Mouse (Mus musculus): ENCODE results near the gene Ttc6.
A peak's percentile ranks its signal among the peaks of the same experiment; 100 is the strongest.

The Ttc6 gene

DNA sequence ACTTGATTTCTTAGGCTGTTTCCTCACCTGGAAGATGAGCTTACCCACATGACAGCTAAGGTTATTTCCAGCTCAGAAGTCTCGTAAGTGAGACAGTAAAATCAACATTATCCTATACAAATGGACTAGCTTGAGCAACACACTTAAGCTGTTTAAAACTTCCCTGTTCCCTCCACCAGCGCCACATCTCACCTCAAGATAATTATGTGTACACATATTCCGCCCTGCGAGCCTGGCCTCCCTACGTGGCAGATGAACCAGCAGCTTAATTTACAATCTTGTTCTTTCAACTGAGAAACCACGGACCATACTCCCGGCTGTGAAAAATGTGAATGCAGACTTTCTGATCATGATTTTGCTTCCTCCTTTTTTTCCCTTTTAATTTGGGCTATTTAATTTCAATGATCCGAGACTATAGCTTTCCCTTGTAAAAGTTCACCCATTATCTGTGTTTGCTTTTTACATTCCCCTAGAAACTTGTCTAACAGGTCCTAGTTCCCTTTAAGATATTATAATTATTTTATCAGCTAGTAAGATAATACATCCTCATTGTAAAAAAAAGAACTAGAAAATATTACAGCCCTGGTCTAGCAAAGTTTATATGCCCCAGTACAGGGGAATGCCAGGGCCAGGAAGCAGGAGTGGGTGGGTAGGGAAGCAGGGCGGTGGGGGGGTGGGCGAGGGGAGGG lies 99.2 kb downstream of the Ttc6 start:
- no peak for DNase-seq

GRCm38 (mm10) chr12:57672414-57672813 lies 108.5 kb downstream of the Ttc6 start:
- DNase-seq: no peak

- DNase-seq: no peak
Observed at GRCm38 (mm10) chr12:57684967-57685423, 121.1 kb downstream of the Ttc6 start.

DNA sequence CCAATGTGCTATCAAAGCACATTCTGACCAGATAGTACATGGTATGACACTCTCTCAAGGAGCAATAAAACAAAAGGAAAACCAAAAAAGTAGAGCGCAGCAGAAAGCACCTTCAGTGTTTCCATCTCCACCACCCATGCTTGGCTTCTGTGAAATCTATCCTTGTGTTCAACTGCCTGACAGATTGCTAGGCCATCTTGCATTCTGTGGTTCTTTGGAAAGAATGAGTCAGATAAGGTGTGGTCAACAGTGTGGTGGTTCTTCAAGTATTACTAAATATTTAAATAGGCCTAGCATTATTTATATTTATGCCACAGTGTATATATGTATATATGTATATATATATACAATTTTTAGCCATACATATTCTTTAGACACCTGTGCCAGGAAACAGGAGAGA lies 146.1 kb downstream of the Ttc6 start:
- DNase-seq: no peak

DNA sequence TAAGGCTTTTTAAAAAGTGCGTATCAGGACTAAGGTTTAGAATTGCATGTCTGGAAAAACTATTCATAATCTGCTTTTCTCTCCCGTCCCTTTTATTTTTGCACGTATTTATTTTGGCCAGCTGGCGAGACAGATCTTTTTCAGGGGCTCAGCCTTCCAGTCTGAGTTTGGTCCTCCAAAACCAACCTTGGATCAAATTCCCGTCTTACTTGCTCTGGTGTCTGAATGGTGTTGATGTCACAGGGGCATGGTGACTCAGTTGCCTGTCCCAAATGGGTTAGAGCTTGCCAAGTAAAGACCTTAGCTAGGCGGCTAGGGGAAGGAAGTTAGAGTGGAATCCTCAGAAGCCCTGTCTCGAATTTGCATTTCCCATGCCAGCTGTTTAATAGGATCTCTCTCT lies 200.8 kb downstream of the Ttc6 start:
- DNase-seq: no peak

- DNase-seq: no peak
Observed at GRCm38 (mm10) chr12:57776290-57776997, 212.5 kb downstream of the Ttc6 start.

DNA sequence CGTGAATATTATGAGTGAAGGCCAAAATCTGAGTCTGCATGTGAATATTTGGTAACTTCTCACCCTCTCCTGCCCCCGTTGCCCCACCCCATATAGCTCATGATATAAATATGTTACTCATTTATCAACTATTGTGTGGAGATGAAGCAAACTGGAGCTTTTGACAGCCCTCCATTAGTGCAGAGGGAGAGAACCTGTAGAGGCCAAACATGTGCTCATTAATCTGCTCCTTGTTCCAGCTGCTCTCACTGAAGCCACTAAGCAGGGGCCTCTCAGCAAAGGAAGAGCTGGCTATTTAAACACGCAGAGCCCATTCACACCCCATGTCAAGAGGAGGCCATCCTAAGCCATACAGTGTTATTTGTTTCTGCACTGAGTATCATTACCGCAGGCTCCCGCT lies 218.0 kb downstream of the Ttc6 start:
- DNase-seq: no peak

DNA sequence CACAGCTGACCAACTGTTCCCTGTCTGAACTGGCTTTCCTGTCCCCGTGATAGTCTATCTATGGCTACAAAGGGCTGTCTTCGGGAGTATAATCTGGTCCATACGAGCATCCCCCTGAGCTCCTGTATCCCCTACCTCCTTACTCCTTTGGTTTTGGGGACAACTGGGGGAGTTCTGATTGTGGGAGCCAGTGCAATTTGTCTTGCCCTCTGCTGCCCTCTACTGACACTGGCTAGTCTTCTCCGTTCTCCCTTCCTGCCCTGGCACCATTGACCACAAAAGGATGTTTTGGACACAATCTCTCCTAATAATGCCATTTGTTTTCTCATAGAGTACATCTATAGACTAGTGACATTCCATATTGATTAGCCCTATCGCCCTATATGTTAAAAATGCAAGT lies 223.6 kb downstream of the Ttc6 start:
- DNase-seq: peak; percentile 1 to 59

Data from kidney, postnatal 36 days (tissue).